Mouse (Mus musculus) monocyte, adult 5-6 weeks (primary cell): ENCODE data around the gene D8Ertd738e. TPM values are rescaled to one million over a fixed set of nuclear protein-coding genes. Genes with fewer than 3 reads are reported as not detected.

Experiments
- ATAC-seq: fragments of 153-309, 156-312 bp; replicated peaks from 2 replicates; pipeline ENCODE4 v1.8.0; 2017; ENCODE audit warnings: mild to moderate bottlenecking; ENCODE audit not compliant: low TSS enrichment, insufficient number of reproducible peaks, severe bottlenecking, poor library complexity, low FRiP score
- total RNA-seq: library from RNA; stranded (forward); fragments of 200-1000, 200-491, 200-594 nt; gene quantifications from 3 replicates; pipeline ENCODE4 v1.2.3, GENCODE M21; 2017

D8Ertd738e gene
- total RNA-seq: 106 to 180 TPM (median 151 TPM) in 3 replicates

DNA sequence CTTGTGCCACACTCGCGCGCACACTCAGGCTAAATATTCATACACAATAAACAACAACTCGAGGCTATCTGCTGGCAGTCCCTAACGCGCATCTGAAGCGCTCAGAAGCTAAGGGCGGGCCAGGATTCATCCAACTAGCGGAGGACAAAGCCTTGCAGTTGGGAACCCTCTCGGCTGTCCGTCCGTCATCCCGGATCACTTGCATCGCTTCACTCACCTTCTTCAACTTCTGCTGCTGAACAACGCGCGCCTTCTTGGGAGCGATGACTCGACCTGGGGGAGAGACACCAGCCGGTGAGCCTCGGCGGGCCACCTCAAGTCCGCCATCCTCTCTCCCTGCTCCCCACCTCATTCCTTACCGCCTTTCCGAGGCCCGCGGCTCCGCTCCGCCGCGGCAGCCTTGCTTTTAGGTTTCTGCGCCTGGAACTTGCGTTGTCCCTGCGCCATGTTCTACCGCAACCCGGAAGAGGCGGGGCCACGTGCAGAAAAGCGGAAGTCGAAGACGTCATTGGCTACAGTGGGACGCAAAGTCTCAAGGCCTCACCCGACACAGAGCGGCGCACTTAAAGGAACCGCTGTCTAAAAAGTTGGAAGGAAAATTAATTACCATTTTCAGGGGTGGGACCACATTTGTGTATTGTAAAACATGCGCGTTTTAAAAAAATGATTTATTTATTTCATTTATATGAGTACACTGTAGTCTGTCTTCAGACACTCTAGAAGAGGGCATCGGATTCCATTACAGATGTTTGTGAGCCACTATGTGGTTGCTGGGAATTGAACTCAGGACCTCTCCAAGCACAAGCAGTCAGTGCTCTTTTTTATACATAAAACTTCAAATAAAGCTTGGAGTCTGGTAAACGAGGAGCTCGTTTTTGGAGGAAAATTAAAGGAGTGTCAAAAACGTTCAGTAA is at the start of gene D8Ertd738e:
Gene D8Ertd738e (minus strand): TSS at position 463 of the 914 bp plus-strand sequence.
- peak; percentile 99 for ATAC-seq

DNA sequence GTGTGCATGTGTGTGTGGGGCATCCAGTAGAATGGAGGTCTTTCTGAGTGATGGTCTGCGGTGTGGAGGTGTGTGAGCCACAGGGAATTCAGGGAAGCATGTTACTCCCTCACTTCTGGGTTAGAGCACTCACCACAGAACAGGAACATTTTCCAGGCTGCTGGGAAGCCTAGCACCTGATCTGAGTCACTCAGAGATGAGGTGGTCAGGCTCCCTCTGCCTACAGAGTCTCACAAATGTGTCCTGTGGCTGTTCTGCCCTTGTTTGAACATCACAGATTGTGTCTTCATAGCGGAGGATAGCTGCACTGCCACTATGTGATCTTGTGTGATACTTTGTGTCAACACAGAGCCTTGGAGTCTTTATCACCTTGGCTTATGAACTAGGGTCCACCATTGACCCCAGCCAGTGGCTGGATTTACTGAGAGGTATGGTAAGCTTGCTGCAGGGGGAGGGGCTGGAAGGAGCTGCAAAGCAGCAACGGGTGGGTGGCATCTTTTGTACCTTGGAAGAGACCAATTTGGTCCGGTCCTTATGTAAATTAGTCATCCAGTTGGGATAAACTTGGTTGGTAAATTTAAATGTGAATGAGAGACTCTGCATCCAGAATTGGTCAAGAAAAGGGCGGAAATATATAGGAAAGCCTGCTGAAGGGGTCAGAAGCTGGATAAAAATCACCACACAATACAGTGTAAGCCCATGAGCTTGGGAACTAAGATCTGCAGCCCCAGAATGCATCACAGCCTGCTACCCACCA is 47.7 kb upstream of the D8Ertd738e start:
- ATAC-seq: no peak

DNA sequence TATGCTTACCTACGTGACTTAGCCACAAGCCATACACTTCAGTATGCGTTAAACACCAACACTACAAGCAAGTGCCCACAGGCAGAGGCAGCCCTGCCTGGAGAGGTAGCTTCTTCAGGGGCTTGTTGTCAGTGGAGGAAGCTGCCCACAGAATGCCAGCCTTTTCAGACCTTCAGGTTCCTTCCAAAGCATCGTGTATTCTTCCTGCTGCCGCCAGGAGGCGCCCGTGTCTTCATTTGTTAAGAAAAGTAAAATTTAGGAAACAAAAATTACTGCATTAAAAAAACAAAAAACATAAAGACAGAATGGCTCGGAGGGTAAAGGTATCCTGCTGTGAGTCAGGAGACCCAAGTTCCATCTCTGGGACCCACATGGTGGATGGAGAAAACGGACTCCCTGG is 42.2 kb upstream of the D8Ertd738e start:
- peak; percentile 47; the same call in 1 of the 2 replicates for ATAC-seq

DNA sequence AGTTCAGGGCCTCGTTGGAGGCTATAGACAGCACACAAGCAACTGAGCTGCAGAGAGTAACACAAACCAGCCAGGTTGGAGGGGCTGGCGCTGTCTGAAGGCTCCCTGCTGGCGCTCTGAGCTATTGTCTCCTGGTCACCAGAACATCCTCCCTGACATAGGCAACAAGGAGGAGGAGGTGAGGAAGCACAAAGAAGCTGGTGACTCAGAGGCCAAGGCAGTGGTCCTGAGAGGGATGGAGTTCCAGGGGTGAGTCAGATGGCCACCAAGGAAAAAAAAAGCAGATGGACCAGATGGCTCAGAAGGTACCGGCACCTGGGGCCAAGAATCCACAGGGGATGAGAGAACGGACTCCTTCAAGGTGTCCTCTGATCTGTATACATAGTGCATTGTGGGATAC is 41.6 kb upstream of the D8Ertd738e start:
- ATAC-seq: 0 out of 2 replicates have a peak, but pooled peaks have one; percentile 5

DNA sequence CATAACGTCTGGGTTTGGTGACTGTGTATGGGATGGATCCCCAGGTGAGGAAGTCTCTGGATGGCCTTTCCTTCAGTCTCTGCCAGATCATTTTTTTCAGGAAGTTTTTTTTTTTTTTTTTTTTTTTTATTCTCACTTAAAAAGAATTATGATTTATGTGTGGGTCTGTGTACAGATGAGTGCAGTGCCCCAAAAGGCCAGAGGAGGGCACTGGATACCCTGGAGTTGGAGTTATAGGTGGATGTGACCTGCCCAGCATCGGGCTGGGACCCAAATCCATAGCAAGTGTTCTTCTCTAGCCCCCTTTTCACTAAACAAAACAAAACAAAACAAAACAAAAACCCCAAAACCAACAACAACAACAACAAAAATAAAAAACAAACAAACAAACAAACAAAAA is 39.4 kb upstream of the D8Ertd738e start:
- no peak for ATAC-seq

DNA sequence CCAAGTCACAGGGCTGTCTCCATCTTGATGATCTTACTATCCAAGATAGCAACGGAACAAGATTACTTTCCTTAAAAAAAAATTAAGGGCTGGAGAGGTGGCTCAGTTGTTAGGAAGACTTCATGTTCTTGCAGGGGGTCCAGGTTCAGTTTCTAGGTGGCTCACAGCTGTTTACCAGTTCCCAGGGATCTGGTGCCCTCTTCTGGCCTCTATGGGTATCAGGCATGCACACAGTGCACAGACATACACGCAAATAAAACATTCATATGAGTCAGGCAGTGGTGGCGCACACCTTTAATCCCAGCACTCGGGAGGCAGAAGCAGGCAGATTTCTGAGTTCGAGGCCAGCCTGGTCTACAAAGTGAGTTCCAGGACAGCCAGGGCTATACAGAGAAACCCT is 36.1 kb upstream of the D8Ertd738e start:
- peak; percentile 76; the same call in 1 of the 2 replicates for ATAC-seq

DNA sequence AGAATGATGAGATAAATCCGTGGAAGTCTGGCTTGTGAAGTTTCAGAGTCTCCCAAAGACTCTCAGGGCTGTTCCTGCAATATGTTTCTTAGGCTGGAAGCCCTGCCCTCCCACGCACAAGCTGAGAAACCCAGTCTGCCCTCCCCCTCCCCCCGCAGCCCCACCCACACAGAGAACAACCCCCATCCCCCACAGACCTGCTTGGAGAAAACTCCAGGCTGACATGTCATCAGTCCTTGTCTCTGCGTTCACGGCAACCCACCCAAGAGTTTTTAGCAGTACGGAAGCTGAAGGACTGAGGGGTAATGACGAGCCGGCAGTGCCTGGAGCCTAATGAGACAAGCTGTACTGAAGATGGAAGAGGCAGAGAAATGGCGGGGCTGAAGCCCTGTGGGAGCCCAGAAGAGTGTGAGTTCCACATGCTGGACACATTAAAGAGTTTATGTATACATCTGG is 35.1 kb upstream of the D8Ertd738e start:
- no peak for ATAC-seq

DNA sequence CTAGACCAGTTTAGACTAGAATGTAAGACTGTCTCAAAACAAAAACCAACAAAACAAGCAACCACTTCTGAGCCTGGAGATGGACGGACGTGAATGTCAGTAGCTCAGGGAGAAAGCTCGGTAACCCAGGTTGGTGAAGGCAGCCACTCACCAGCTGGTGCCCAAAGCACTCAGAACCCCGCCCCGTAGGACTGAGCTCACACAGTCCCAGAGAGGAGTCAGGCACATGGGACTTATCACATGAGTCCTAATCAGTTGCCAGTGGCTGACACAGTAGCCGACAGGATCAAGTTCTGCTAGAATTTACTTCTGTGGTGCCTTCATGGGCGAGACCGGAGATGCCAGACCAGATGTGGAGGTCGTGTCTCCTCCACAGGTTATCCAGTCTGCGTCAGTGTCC is 31.3 kb upstream of the D8Ertd738e start:
- no peak for ATAC-seq

DNA sequence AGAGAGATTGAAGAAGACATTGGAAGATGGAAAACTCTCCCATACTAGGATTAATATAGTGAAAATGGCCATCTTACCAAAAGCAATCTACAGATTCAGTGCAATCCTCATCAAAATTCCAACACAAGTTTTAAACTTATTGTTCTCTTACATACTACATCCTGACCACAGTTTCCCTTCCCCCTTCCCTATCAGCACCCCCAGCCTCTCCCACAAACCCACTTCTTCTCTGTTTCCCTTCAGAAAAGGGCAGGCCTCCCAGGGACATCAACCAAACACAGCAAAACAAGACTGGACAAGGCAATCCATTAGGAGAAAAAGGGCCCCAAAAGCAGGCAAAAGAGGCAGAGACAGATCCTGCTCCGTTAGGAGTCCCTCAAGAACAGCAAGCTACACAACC is 26.9 kb upstream of the D8Ertd738e start:
- no peak for ATAC-seq

DNA sequence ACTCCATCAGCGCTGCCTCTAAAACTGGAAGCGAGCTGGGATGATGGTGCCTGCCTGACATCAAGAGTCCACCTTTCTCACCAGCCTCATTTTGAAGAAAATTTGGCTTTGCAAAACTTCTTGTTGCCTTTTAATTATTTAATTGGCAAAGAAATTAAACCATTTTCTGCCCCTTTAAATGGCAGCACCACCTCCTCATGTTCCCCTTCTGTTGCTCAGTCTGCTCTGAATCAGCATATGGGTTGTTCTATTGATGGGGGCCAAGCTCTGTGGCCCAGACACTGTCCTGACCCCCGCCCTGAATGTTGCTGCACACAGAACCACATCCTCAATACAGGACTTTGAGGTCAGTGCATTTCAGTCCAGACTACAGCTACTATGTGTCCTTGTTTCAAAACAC is 24.4 kb upstream of the D8Ertd738e start:
- no peak for ATAC-seq

DNA sequence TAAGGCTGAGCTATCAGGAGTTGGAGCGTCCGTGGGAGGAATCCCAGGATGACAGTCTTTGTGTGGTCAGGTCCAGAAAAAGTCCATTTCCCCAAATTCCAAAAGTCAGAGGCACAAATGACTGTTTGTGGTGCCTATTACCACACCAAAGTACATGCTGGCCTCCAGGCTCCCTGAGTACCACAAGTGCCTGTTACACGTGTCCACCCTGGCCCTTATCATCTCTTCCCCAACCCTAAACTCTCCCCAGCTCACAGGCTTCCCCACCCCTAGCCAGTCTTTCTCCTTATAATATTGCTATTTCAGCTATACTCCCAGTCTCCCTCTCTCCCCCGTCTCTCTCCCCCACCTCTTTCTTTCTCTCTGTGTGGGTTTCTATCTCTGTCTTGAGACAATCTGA is 22.8 kb upstream of the D8Ertd738e start:
- no peak for ATAC-seq

DNA sequence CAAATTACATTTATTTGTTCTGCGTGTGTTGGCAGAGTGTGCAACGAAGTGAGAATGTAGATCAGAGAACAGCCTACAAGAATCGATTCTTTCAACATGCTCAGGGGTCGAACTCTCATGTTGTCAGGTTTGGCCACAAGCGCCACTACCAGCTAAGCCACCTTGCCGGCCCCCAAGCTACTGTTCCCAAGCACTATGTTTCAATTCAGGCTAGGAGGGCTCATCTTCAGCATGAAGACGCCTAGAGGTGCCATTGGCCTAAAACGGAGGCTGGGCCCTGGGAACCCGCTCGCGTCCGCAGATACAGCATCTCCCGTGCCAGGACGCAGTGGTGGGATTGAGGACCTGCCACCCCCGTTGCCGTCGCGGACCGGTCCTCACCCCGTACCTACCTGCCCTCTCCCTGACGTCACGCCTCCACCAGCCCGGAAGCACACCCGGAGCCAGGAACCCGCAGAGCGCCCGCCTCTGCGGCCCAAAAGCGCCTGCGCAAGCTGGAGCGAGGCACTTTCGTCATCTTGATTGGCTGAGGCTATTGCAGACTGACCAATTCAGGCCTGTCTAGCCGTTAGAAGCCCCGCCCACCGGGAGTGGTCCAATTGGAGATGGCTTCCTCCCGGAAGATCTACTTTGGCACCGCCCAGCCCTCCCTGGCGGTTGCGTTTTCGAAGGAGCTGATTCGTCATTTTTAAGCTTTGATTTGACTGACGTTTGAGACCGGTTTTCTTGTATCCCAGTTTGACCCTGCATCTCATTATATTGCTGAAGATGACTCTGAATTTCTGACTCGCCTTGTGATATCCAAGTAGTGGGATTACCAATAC is 20.6 kb upstream of the D8Ertd738e start, which contains the start of gene Ccdc130:
Gene Ccdc130 (minus strand): TSS at position 431 of the 824 bp plus-strand sequence.
- ATAC-seq: peak; percentile 98

DNA sequence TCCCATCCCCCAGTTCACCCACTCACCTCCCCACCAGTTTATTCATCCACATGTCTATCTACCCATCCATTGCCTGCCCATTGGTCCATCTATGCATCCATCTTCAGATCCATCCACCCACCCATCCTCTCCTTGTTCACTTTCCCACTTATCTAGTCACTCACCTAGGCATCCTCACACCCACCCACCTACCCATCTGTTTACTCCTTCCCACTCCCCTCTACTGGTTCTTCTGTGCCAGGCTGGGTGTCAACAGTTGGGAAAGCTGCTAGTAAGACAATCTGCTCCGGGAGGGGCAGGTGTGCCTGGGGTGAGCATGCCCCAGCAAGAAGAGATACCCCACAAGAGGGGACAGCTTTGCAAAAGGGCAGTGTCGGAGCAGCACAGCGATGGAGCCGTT is 11.6 kb upstream of the D8Ertd738e start:
- ATAC-seq: no peak

DNA sequence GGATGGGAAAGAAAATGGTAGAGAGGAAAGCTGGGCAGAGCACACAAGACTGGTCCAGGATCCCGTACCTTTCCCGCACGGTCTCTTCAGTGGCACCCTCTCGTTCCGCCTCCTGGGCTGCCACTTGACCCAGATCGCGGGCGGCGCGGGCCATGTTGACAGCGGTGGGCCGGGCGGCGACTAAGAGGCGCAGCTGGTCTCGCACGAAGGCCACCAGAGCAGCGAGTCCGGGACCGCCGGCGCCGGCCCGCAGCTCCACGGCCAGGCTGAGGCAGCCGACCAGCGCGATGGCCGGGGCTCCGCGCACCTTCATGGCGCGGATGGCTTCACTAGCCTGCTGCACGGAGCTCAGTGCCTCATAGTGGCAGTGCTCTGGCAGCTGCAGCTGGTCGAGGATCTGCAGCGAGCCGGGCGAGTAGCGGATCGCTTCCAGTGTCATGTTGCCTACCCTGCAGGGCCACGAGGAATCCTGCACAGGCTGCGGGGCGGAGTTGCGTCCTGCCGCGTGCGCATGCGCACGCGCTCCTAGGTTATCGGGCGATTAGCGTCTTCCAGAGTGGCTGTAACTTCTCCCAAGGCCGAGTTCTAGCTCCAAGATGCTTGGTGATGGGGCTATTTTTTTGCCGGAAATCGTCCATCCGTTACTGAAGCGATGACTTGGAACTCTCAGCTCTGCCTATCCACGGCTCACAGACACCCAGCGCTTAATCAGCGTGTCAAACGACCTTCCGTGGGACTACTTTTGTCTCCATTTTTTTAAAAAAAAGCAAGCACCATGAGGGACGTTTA is 7.5 kb upstream of the D8Ertd738e start, which contains the start of gene Mri1:
Gene Mri1 (minus strand): TSS at position 505 of the 789 bp plus-strand sequence.
- ATAC-seq: peak; percentile 67

DNA sequence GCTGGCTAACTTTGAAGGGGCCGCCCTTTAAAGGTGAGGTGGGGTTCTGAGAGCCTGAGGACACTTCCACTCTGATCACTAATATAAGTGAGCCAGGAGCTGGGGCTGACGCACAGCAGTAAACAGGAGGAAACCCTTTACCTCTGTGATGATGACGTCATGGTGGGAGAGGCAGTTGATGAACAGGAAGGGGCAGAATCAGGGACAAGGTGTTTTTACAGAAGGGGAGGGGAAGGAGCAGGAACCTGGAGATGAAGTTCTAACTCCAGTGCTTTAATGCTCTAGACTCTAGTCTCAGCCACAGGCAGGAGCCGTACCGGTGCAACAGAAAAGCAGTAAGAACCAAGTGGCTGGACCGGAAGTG is 6.9 kb upstream of the D8Ertd738e start:
- ATAC-seq: no peak; the same call in 1 of the 2 replicates

DNA sequence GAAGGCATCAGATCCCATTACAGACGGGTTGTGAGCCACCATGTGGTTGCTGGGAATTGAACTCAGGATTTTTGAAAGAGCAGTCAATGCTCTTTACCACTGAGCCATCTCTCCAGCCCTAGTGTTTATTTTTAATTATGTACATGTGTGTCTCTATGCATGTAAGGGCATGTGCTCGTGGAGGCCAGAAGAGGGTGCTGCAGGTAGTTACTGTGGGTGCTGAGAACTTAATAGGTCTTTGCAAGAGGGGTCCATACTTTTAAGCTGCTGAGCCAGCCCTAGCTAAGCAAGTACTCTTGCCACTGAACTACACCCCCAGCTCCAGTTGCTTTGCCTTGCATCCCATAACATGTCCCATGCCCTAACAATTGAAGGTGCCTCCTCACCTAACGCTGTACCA is 6.3 kb upstream of the D8Ertd738e start:
- ATAC-seq: no peak

DNA sequence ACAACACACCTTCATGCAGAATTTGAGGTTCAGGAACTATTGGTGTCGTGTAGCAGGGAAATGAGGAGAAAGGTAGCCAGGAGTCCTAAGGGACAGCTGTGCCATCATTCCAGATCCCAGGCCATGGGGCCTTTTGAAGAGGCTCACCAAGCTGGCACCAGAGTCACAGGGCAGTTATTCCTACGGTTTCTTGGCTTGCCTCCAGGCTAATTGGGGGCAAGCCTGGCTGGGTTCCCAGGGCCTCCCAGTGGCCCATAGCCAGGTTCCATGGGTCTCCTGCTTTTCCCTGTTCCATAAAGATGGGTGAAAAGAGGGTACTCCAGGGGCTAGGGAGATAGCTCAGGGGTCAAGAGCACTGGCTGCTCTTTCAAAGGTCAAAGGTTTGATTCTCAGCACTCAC is 7.7 kb downstream of the D8Ertd738e start:
- no peak for ATAC-seq

DNA sequence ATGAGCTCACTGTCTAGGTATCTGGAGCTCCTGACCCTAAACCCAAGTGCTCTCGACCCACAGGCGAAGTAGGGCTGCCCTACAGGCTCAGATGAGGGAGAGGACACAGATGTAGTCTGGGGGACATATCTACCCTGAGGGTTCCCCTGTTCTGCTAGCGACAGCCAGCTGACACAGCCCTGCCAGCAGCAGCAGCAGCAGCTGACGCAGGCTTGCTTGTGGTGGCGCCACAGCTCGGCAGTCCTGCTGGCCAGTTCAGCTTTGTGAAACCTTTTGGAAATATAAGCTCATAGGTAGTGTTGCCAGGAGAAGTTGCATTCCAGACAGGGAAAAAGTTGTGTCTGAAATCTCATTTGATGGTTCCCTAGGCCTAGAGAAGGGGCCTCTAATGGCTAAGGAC is 8.4 kb downstream of the D8Ertd738e start:
- no peak for ATAC-seq
